Mouse (Mus musculus) heart, postnatal 14 days (tissue): ENCODE results near the gene Slco1a4. TPM values are rescaled to one million over a fixed set of nuclear protein-coding genes. Genes with fewer than 3 reads are reported as not detected.
"Not testable (repeated sequence)": the region's sequence is repeated elsewhere in the genome, so short reads cannot be mapped to it uniquely, and the experiment has no call there.

ENCODE experiments used
- DNase-seq, 2 experiments: peaks; one replicate each; pipeline ENCODE4 v3.0.0; 2021 to 2022
- intact Hi-C: fragments of 180-260 bp; cut with DNase I; formaldehyde crosslinking; loops from one replicate; pipeline ENCODE4 v1.15.1; 2025
- long read RNA-seq, 2 experiments: library from polyadenylated mRNA; stranded (forward); transcript quantifications; one replicate each; pipeline ENCODE4 v2.0.0; 2021
- total RNA-seq, 2 experiments: library from RNA; stranded (reverse); gene quantifications; 2 replicates each; pipeline ENCODE4 v1.2.3; 2021

Gene Slco1a4
- under 1 TPM; 0.54 to 0.79 TPM for total RNA-seq
- long read RNA-seq, experiment 1, partial matches to known transcripts = 1 of 2 reads
- long read RNA-seq, experiment 1, other reads (novel, unspliced or antisense) = 1 of 2 reads
- long read RNA-seq, experiment 2 = 0 reads

GRCm38 (mm10) chr6:141856085-141856484, at the start of gene Slco1a4:
Slco1a4 (minus strand) TSS chr6:141856199.
- peak in 1 of 2 experiments; percentile 6 for DNase-seq
- intact Hi-C loops = no loop called here

GRCm38 (mm10) chr6:141898197-141898596, 42.2 kb upstream of the Slco1a4 start:
- no peak for DNase-seq
- intact Hi-C loops = no loop called here

- no peak for DNase-seq
- intact Hi-C loops = no loop called here
These were observed 33.7 kb upstream of the Slco1a4 start for GRCm38 (mm10) chr6:141889723-141890122.

DNA sequence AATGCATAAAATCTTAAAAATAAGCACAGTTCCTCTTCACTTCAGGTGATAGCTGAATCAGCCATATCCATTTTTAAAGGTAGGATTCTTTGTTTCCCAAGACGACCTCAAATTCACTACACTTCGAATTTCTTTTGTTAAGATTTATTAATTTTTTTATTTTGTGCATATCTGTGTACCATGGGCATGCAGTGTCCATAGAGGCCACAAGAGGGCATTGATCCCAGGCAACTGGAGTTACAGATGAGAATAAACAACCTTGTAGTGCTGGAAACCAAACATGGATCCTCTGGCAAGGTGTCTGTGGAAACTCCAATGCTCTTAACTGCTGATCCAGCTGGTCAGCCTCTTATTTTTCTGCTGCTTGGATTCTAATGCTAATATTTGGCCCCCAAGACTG, 32.2 kb upstream of the Slco1a4 start:
- intact Hi-C loops = no loop called here
- DNase-seq = no peak

- intact Hi-C loops = no loop called here
- no peak for DNase-seq
These were observed 26.6 kb upstream of the Slco1a4 start for GRCm38 (mm10) chr6:141882581-141882980.

- DNase-seq, intact Hi-C loops: not testable (repeated sequence)
These were observed 19.7 kb upstream of the Slco1a4 start for GRCm38 (mm10) chr6:141875742-141876141.

DNA sequence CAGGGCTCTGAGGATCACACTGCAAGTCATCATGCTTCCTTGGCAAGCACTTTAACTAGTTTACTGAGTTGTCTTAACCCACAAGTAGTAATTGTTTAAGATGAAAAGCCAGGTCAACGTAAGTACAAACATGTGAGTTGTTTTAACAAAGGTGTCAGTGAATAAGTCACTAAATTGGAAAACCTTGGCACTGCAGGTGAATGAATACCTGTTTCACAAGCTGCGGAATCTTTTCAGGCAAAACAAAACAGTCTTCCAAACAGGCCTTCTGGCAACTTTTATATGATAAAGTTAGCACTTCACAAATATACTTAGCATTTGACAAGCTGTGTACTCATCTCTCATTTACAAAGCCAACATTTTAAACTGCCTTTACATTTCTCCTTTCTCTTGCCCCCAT, 15.7 kb upstream of the Slco1a4 start:
- no peak for DNase-seq
- intact Hi-C loops = no loop called here

- no peak for DNase-seq
- intact Hi-C loops = no loop called here
These were observed 12.7 kb upstream of the Slco1a4 start for GRCm38 (mm10) chr6:141868735-141869134.

- no peak for DNase-seq
- intact Hi-C loops = no loop called here
These were observed 10.0 kb upstream of the Slco1a4 start for GRCm38 (mm10) chr6:141866026-141866425.

GRCm38 (mm10) chr6:141857735-141858531, 1.9 kb upstream of the Slco1a4 start:
- intact Hi-C loops = no loop called here
- DNase-seq = no peak

DNA sequence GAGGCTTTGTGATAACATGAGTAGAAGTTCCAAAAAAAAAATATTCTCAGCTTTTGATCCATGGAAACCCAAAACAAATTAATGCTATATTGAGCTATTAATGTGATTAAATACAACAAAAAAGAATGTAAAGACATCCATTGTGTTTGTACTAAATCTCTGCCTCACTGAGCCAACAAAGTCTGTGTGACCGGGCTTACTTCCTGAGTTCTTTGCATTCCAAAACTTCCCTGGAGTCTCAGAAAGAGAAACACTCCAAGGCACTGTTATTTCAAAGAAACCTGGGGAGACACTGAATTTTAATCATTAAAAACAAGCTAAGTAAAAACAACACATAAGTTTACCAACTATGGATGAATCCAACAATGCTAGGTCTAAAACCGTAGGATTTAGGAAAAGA, 2.4 kb downstream of the Slco1a4 start:
- no peak for DNase-seq
- intact Hi-C loops = no loop called here

DNA sequence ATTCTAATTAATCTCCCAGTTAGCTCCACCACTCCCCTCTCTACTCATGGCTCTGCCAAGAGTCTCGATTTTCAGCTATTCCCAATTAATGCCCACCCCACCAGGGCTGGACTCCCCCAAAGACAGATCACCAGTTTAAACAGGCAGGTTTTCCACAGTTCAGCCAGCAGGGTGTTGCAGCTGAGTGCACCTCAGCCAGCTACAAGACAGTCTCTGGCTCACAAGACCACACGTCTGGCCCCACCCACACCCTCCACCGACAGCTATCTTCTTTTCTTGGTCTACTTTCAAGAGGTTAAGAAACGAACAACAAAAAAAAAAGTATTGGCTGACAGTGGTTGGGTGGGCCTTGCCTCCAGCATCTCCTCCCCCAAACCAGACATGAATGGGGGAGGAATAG, 6.9 kb downstream of the Slco1a4 start:
- no peak for DNase-seq
- intact Hi-C loops = no loop called here

DNA sequence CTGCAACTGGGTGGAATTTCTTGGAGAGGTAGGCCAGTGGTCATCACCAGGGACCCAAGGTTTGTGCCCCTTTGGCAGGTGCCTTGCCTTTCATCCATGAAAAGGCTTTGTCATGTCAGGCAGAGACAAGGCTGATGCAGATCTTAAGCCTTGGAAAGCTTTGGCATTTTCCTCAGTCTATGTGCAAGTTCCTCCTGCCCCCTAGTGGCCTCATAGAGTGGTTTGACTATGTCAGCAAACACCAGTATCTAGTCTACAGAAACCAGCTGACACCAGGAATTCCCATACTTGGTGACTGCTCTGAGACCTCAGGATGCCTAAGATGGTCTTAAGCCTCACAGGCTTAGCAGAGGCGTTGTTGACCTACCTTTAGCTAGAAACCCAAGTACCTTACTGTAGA, 58.2 kb downstream of the Slco1a4 start:
- DNase-seq = peak; percentile 11 to 21
- intact Hi-C loops = loop anchor here (5.0 kb wide), 2 partner anchors 311 to 1081 kb away; no protein-coding TSS in a partner anchor

- intact Hi-C loops = no loop called here
- no peak for DNase-seq
These were observed 81.5 kb downstream of the Slco1a4 start for GRCm38 (mm10) chr6:141774476-141774875.

DNA sequence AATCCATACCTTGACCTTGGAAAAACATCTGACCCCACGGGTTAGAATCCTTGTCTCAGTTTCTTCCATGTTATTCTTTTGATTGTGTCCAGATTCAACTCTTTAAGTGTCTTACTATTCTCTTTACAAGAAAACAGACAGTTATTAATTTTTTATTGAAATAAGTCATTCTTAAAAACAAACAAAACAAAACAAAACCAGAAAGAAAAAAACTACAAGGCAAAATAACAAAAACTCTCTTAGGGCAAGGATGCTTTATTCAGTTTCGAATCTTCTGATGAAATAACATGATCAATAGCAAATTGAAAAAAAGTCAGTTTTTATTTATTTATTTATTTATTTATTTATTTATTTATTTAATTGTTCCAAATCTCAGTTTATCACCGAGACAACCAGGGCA, 82.3 kb downstream of the Slco1a4 start, which contains the start of gene Gm5724:
Gene Gm5724 (minus strand): TSS at position 101 of the 400 bp plus-strand sequence.
- intact Hi-C loops = no loop called here
- no peak for DNase-seq

Other genes with a start within 250 kb of the Slco1a4 start
- gene Slco1b2, start 226.7 kb downstream of the Slco1a4 start, total RNA-seq = under 1 TPM in 1 of 2 experiments, not detected in 1; 0.19 TPM
- not detected for gene Gm5724, start 82.4 kb downstream of the Slco1a4 start, total RNA-seq
- gene Slco1a1, start 90.8 kb upstream of the Slco1a4 start, total RNA-seq = not detected
- not detected for gene Gm6614, start 155.2 kb upstream of the Slco1a4 start, total RNA-seq